Mouse (Mus musculus): ENCODE measurements around the gene Dscaml1. TPM values are rescaled to one million over a fixed set of nuclear protein-coding genes. Genes with fewer than 3 reads are reported as not detected.

Gene Dscaml1
- polyA plus RNA-seq, 1 experiment from 2014 or later: 22.3 TPM

GRCm38 (mm10) chr9:45524505-45524904 is 98.1 kb downstream of the Dscaml1 start:
- H3K9me3 ChIP-seq: no peaks in the 10 kb centered on the region
- no peaks in the 10 kb centered on the region for H3K27me3 ChIP-seq
- no peak overlapping the region for H3K9ac ChIP-seq (replicated peaks)
- H3K27ac ChIP-seq (replicated peaks): no peak overlapping the region
- no peak; the same call in 1 of the 2 replicates for ATAC-seq (replicated peaks)
- peaks cover 8% of the 10 kb centered on the region for H3K4me1 ChIP-seq
- H3K4me3 ChIP-seq: no peak overlapping the region
- 66% methylated on average over 8 of the region's 8 CpGs for WGBS
- no peak overlapping the region for H3K4me2 ChIP-seq (replicated peaks)
- H3K36me3 ChIP-seq: no peaks in the 10 kb centered on the region

- WGBS: 88% methylated on average over 2 of the region's 2 CpGs
- H3K4me1 ChIP-seq: peaks cover 40% of the 10 kb centered on the region
- no peak for ATAC-seq (replicated peaks)
Measured at GRCm38 (mm10) chr9:45533253-45533652, 106.8 kb downstream of the Dscaml1 start.

GRCm38 (mm10) chr9:45534472-45534988 is 108.1 kb downstream of the Dscaml1 start:
- Histone ChIP-seq H3K27me3 (no peaks in the 10 kb centered on the region), H3K4me2 (replicated peaks) (no peak overlapping the region), H3K9me3 (no peaks in the 10 kb centered on the region), H3K27ac (replicated peaks) (peak overlapping the region; percentile 21; the same call in 1 of the 2 replicates), H3K4me3 (no peak overlapping the region), H3K36me3 (no peaks in the 10 kb centered on the region), H3K4me1 (peaks cover 41% of the 10 kb centered on the region), H3K9ac (replicated peaks) (no peak overlapping the region)
- ATAC-seq (replicated peaks): no peak
- WGBS: 57% methylated on average over 8 of the region's 8 CpGs

More at GRCm38 (mm10) chr9:45533253-45533652, 106.8 kb downstream of the Dscaml1 start:
- no peak overlapping the region for H3K4me2 ChIP-seq (replicated peaks)
- H3K27ac ChIP-seq (replicated peaks): no peak overlapping the region
- H3K9ac ChIP-seq (replicated peaks): no peak overlapping the region
- H3K4me3 ChIP-seq: no peak overlapping the region
- no peaks in the 10 kb centered on the region for H3K27me3 ChIP-seq
- no peaks in the 10 kb centered on the region for H3K9me3 ChIP-seq
- H3K36me3 ChIP-seq: no peaks in the 10 kb centered on the region

- no peak overlapping the region for H3K4me3 ChIP-seq
- H3K4me2 ChIP-seq (replicated peaks): no peak overlapping the region
- no peak for ATAC-seq (replicated peaks)
- 63% methylated on average over 7 of the region's 7 CpGs for WGBS
- H3K4me1 ChIP-seq: peaks cover 31% of the 10 kb centered on the region; the same call in 1 of the 2 replicates
- no peak overlapping the region for H3K9ac ChIP-seq (replicated peaks)
- no peaks in the 10 kb centered on the region for H3K9me3 ChIP-seq
- no peaks in the 10 kb centered on the region for H3K27me3 ChIP-seq
- no peak overlapping the region for H3K27ac ChIP-seq (replicated peaks)
- H3K36me3 ChIP-seq: no peaks in the 10 kb centered on the region
Measured at GRCm38 (mm10) chr9:45537649-45538048, 111.2 kb downstream of the Dscaml1 start.

GRCm38 (mm10) chr9:45539265-45540044 is 113.0 kb downstream of the Dscaml1 start:
- Histone ChIP-seq H3K4me2 (replicated peaks) (no peak overlapping the region), H3K9ac (replicated peaks) (no peak overlapping the region), H3K27ac (replicated peaks) (peak overlapping the region; percentile 41; the same call in 1 of the 2 replicates), H3K27me3 (no peaks in the 10 kb centered on the region), H3K4me3 (no peak overlapping the region), H3K36me3 (no peaks in the 10 kb centered on the region), H3K9me3 (no peaks in the 10 kb centered on the region), H3K4me1 (peaks cover 22% of the 10 kb centered on the region; the same call in 1 of the 2 replicates)
- ATAC-seq (replicated peaks): no peak
- WGBS: 86% methylated on average over 14 of the region's 14 CpGs

GRCm38 (mm10) chr9:45546024-45546638 is 119.7 kb downstream of the Dscaml1 start:
- Histone ChIP-seq H3K9me3 (no peaks in the 10 kb centered on the region), H3K36me3 (no peaks in the 10 kb centered on the region), H3K4me3 (no peak overlapping the region), H3K27ac (replicated peaks) (peak overlapping the region; percentile 28; the same call in 1 of the 2 replicates), H3K9ac (replicated peaks) (no peak overlapping the region), H3K4me1 (peaks cover 36% of the 10 kb centered on the region), H3K4me2 (replicated peaks) (no peak overlapping the region), H3K27me3 (no peaks in the 10 kb centered on the region)
- WGBS: 30% methylated on average over 13 of the region's 13 CpGs
- ATAC-seq (replicated peaks): no peak

- WGBS: 83% methylated on average over 7 of the region's 7 CpGs
- Histone ChIP-seq H3K4me1 (peaks cover 37% of the 10 kb centered on the region), H3K4me2 (replicated peaks) (no peak overlapping the region), H3K4me3 (no peak overlapping the region), H3K27me3 (no peaks in the 10 kb centered on the region), H3K9ac (replicated peaks) (no peak overlapping the region), H3K36me3 (no peaks in the 10 kb centered on the region), H3K27ac (replicated peaks) (no peak overlapping the region), H3K9me3 (no peaks in the 10 kb centered on the region)
- ATAC-seq (replicated peaks): no peak
Measured at GRCm38 (mm10) chr9:45546902-45547578, 120.6 kb downstream of the Dscaml1 start.

GRCm38 (mm10) chr9:45549796-45550195 is 123.4 kb downstream of the Dscaml1 start:
- Histone ChIP-seq H3K9me3 (no peaks in the 10 kb centered on the region), H3K36me3 (no peaks in the 10 kb centered on the region), H3K27ac (replicated peaks) (peak overlapping the region; percentile 91), H3K27me3 (no peaks in the 10 kb centered on the region), H3K4me1 (peaks cover 37% of the 10 kb centered on the region), H3K4me2 (replicated peaks) (no peak overlapping the region), H3K4me3 (no peak overlapping the region), H3K9ac (replicated peaks) (no peak overlapping the region)
- WGBS: 17% methylated on average over 5 of the region's 5 CpGs
- peak; percentile 23; the same call in 1 of the 2 replicates for ATAC-seq (replicated peaks)

- H3K36me3 ChIP-seq: no peaks in the 10 kb centered on the region
- H3K4me1 ChIP-seq: peaks cover 41% of the 10 kb centered on the region
- peak overlapping the region; percentile 91 for H3K27ac ChIP-seq (replicated peaks)
- H3K9me3 ChIP-seq: no peaks in the 10 kb centered on the region
- H3K4me2 ChIP-seq (replicated peaks): no peak overlapping the region
- no peak overlapping the region for H3K4me3 ChIP-seq
- H3K9ac ChIP-seq (replicated peaks): no peak overlapping the region
- H3K27me3 ChIP-seq: no peaks in the 10 kb centered on the region
- 13% methylated on average over 6 of the region's 6 CpGs for WGBS
- peak; percentile 74 for ATAC-seq (replicated peaks)
Measured at GRCm38 (mm10) chr9:45550210-45550609, 123.8 kb downstream of the Dscaml1 start.

GRCm38 (mm10) chr9:45550662-45551061 is 124.2 kb downstream of the Dscaml1 start:
- WGBS: 35% methylated on average over 4 of the region's 4 CpGs
- Histone ChIP-seq H3K4me1 (peaks cover 42% of the 10 kb centered on the region), H3K4me2 (replicated peaks) (no peak overlapping the region), H3K36me3 (no peaks in the 10 kb centered on the region), H3K27ac (replicated peaks) (peak overlapping the region; percentile 91), H3K9ac (replicated peaks) (no peak overlapping the region), H3K4me3 (no peak overlapping the region), H3K27me3 (no peaks in the 10 kb centered on the region), H3K9me3 (no peaks in the 10 kb centered on the region)
- peak; percentile 50 for ATAC-seq (replicated peaks)

- Histone ChIP-seq H3K27me3 (no peaks in the 10 kb centered on the region), H3K27ac (replicated peaks) (0 out of 2 replicates have a peak overlapping the region, but pooled peaks have one; percentile 25), H3K4me1 (peaks cover 22% of the 10 kb centered on the region), H3K9me3 (no peaks in the 10 kb centered on the region), H3K4me2 (replicated peaks) (no peak overlapping the region), H3K9ac (replicated peaks) (no peak overlapping the region), H3K4me3 (no peak overlapping the region), H3K36me3 (no peaks in the 10 kb centered on the region)
- WGBS: 27% methylated on average over 17 of the region's 17 CpGs
- no peak for ATAC-seq (replicated peaks)
Measured at GRCm38 (mm10) chr9:45555036-45555826, 128.8 kb downstream of the Dscaml1 start.
